Mouse (Mus musculus): ENCODE data around the gene B4gat1. TPM values are rescaled to one million over a fixed set of nuclear protein-coding genes. Genes with fewer than 3 reads are reported as not detected.
"Not testable (repeated sequence)": the region's sequence is repeated elsewhere in the genome, so short reads cannot be mapped to it uniquely, and the experiment has no call there.

B4gat1 gene
- polyA plus RNA-seq, 1 experiment, result 25.1 TPM

- no peak for TF ChIP-seq CTCF (IDR thresholded peaks at IDR 0.05; ENCODE audit: borderline replicate concordance, control insufficient read depth, extremely low read depth, insufficient read depth, low read length, poor library complexity)
- TF ChIP-seq POLR2A (IDR thresholded peaks at IDR 0.05; ENCODE audit: control insufficient read depth, extremely low read depth, insufficient read depth, low read length, poor library complexity), result no peak
- WGBS, result under 1% methylated on average over 9 of the region's 9 CpGs
- H3K4me1 ChIP-seq (replicated peaks; ENCODE audit: control insufficient read depth, insufficient read depth, low read length), result no peaks in the 10 kb centered on the region; the same call in 1 of the 2 replicates
- no peak overlapping the region for H3K27ac ChIP-seq (ENCODE audit: control insufficient read depth, insufficient read depth, low read length)
- H3K27me3 ChIP-seq (ENCODE audit: control insufficient read depth, insufficient read depth, low read length), result no peaks in the 10 kb centered on the region; the same call in 1 of the 2 replicates
- no peak overlapping the region for H3K4me3 ChIP-seq (ENCODE audit: control insufficient read depth, insufficient read depth, low read length)
- DNase-seq, result no peak
- H3K36me3 ChIP-seq (ENCODE audit: control insufficient read depth, insufficient read depth, low read length), result no peaks in the 10 kb centered on the region
Measured at GRCm38 (mm10) chr19:4992904-4993303, 45.7 kb upstream of the B4gat1 start.

GRCm38 (mm10) chr19:4994043-4994442 is 44.6 kb upstream of the B4gat1 start:
- Histone ChIP-seq H3K27me3 (ENCODE audit: control insufficient read depth, insufficient read depth, low read length) (no peaks in the 10 kb centered on the region; the same call in 1 of the 2 replicates), H3K4me1 (replicated peaks; ENCODE audit: control insufficient read depth, insufficient read depth, low read length) (no peaks in the 10 kb centered on the region; the same call in 1 of the 2 replicates), H3K36me3 (ENCODE audit: control insufficient read depth, insufficient read depth, low read length) (no peaks in the 10 kb centered on the region), H3K4me3 (ENCODE audit: control insufficient read depth, insufficient read depth, low read length) (no peak overlapping the region), H3K27ac (ENCODE audit: control insufficient read depth, insufficient read depth, low read length) (no peak overlapping the region)
- WGBS, result 25% methylated on average over 5 of the region's 5 CpGs
- DNase-seq, result no peak
- TF ChIP-seq POLR2A (IDR thresholded peaks at IDR 0.05; ENCODE audit: control insufficient read depth, extremely low read depth, insufficient read depth, low read length, poor library complexity), result no peak
- TF ChIP-seq CTCF (IDR thresholded peaks at IDR 0.05; ENCODE audit: borderline replicate concordance, control insufficient read depth, extremely low read depth, insufficient read depth, low read length, poor library complexity), result no peak

GRCm38 (mm10) chr19:4999445-5000140 is 39.0 kb upstream of the B4gat1 start:
- Histone ChIP-seq H3K27ac (ENCODE audit: control insufficient read depth, insufficient read depth, low read length) (no peak overlapping the region), H3K4me3 (ENCODE audit: control insufficient read depth, insufficient read depth, low read length) (no peak overlapping the region), H3K27me3 (ENCODE audit: control insufficient read depth, insufficient read depth, low read length) (no peaks in the 10 kb centered on the region), H3K36me3 (ENCODE audit: control insufficient read depth, insufficient read depth, low read length) (no peaks in the 10 kb centered on the region), H3K4me1 (replicated peaks; ENCODE audit: control insufficient read depth, insufficient read depth, low read length) (peaks cover 9% of the 10 kb centered on the region)
- whole genome bisulfite sequencing, result 65% methylated on average over 6 of the region's 6 CpGs
- no peak for TF ChIP-seq CTCF (IDR thresholded peaks at IDR 0.05; ENCODE audit: borderline replicate concordance, control insufficient read depth, extremely low read depth, insufficient read depth, low read length, poor library complexity)
- no peak for DNase-seq

- H3K27ac ChIP-seq (ENCODE audit: control insufficient read depth, insufficient read depth, low read length), result no peak overlapping the region
- no peaks in the 10 kb centered on the region for H3K27me3 ChIP-seq (ENCODE audit: control insufficient read depth, insufficient read depth, low read length)
- DNase-seq, result peak; percentile 79
- peaks cover 9% of the 10 kb centered on the region for H3K4me1 ChIP-seq (replicated peaks; ENCODE audit: control insufficient read depth, insufficient read depth, low read length)
- WGBS, result 2% methylated on average over 39 of the region's 39 CpGs
- H3K4me3 ChIP-seq (ENCODE audit: control insufficient read depth, insufficient read depth, low read length), result no peak overlapping the region
- TF ChIP-seq CTCF (IDR thresholded peaks at IDR 0.05; ENCODE audit: borderline replicate concordance, control insufficient read depth, extremely low read depth, insufficient read depth, low read length, poor library complexity) (peak; percentile 59; the same call in 1 of the 2 replicates), POLR2A (IDR thresholded peaks at IDR 0.05; ENCODE audit: control insufficient read depth, extremely low read depth, insufficient read depth, low read length, poor library complexity) (no peak)
- H3K36me3 ChIP-seq (ENCODE audit: control insufficient read depth, insufficient read depth, low read length), result no peaks in the 10 kb centered on the region
Measured at GRCm38 (mm10) chr19:5001666-5002406, 36.8 kb upstream of the B4gat1 start.

- 45% methylated on average over 2 of the region's 2 CpGs for WGBS
- H3K4me3 ChIP-seq (ENCODE audit: control insufficient read depth, insufficient read depth, low read length), result not testable (repeated sequence)
Measured at GRCm38 (mm10) chr19:5003644-5004043, 35.0 kb upstream of the B4gat1 start.

GRCm38 (mm10) chr19:5004925-5005324 is 33.7 kb upstream of the B4gat1 start:
- no peak overlapping the region for H3K27ac ChIP-seq (ENCODE audit: control insufficient read depth, insufficient read depth, low read length)
- H3K4me3 ChIP-seq (ENCODE audit: control insufficient read depth, insufficient read depth, low read length), result no peak overlapping the region
- H3K36me3 ChIP-seq (ENCODE audit: control insufficient read depth, insufficient read depth, low read length), result no peaks in the 10 kb centered on the region
- TF ChIP-seq POLR2A (IDR thresholded peaks at IDR 0.05; ENCODE audit: control insufficient read depth, extremely low read depth, insufficient read depth, low read length, poor library complexity), result no peak
- no peak for TF ChIP-seq CTCF (IDR thresholded peaks at IDR 0.05; ENCODE audit: borderline replicate concordance, control insufficient read depth, extremely low read depth, insufficient read depth, low read length, poor library complexity)
- DNase-seq, result no peak
- WGBS, result 78% methylated on average over 4 of the region's 4 CpGs
- H3K4me1 ChIP-seq (replicated peaks; ENCODE audit: control insufficient read depth, insufficient read depth, low read length), result peaks cover 9% of the 10 kb centered on the region
- no peaks in the 10 kb centered on the region for H3K27me3 ChIP-seq (ENCODE audit: control insufficient read depth, insufficient read depth, low read length)

More at GRCm38 (mm10) chr19:5003644-5004043, 35.0 kb upstream of the B4gat1 start:
- H3K27me3 ChIP-seq (ENCODE audit: control insufficient read depth, insufficient read depth, low read length); H3K27ac ChIP-seq (ENCODE audit: control insufficient read depth, insufficient read depth, low read length); H3K4me1 ChIP-seq (replicated peaks; ENCODE audit: control insufficient read depth, insufficient read depth, low read length); DNase-seq; H3K36me3 ChIP-seq (ENCODE audit: control insufficient read depth, insufficient read depth, low read length): not testable (repeated sequence)

Measured in thymus, adult 2 months (tissue).